Mouse (Mus musculus) midbrain, embryonic 10.5 days (tissue): ENCODE results near the gene Gm20767. TPM values are rescaled to one million over a fixed set of nuclear protein-coding genes. Genes with fewer than 3 reads are reported as not detected.
"Not testable (repeated sequence)": the region's sequence is repeated elsewhere in the genome, so short reads cannot be mapped to it uniquely, and the experiment has no call there.

Experiments
- DNase-seq: peaks from one replicate; pipeline ENCODE4 v3.0.0-alpha.2; 2017; ENCODE audit warnings: low spot score
- H3K27ac ChIP-seq: fragments of 300-500 bp; sonication (generic); replicated peaks from 2 replicates; pipeline ENCODE4 v1.5.1; 2016; ENCODE audit warnings: mild to moderate bottlenecking
- H3K27me3 ChIP-seq: fragments of 300-500 bp; sonication (generic); 2 replicates; pipeline ENCODE4 v1.6.1; 2016; ENCODE audit warnings: low read depth, mild to moderate bottlenecking; ENCODE audit not compliant: poor library complexity, severe bottlenecking
- H3K36me3 ChIP-seq: fragments of 300-500 bp; sonication (generic); 2 replicates; pipeline ENCODE4 v1.6.1; 2016; ENCODE audit warnings: mild to moderate bottlenecking, moderate library complexity
- H3K4me1 ChIP-seq: fragments of 300-500 bp; sonication (generic); 2 replicates; pipeline ENCODE4 v1.6.1; 2016
- H3K4me3 ChIP-seq: fragments of 300-500 bp; sonication (generic); 2 replicates; pipeline ENCODE4 v1.5.1; 2016; ENCODE audit warnings: mild to moderate bottlenecking, moderate library complexity
- H3K9me3 ChIP-seq: fragments of 300-500 bp; sonication (generic); replicated peaks from 2 replicates; pipeline ENCODE4 v1.6.1; 2016; ENCODE audit warnings: mild to moderate bottlenecking
- WGBS: fragments of 180-500 bp; shearing (Covaris S2); methylation state at CpG from one replicate; pipeline ENCODE4 v1.1.7; 2016; 5-methylcytosine and 5-hydroxymethylcytosine counted together
- polyA plus RNA-seq: library from polyadenylated mRNA; unstranded; fragments of >200 nt; fragmentation: Nextera tagmentation; extraction: Ambion mirVana; gene quantifications from 2 replicates; pipeline ENCODE4 v1.2.1, GENCODE M21; 2016

Gene Gm20767
- polyA plus RNA-seq, result not detected in 2 replicates

- WGBS, result 85% methylated on average over 1 of the region's 5 CpGs
- H3K4me1 ChIP-seq, H3K27ac ChIP-seq, H3K27me3 ChIP-seq, H3K36me3 ChIP-seq, H3K4me3 ChIP-seq, DNase-seq, H3K9me3 ChIP-seq: not testable (repeated sequence)
Measured at GRCm38 (mm10) chr13:120139946-120140345, at the start of gene Gm20767. Gene Gm20767 (plus strand): TSS chr13:120140246.

- not testable (repeated sequence) for H3K4me3 ChIP-seq, H3K27ac ChIP-seq, H3K36me3 ChIP-seq, DNase-seq, H3K27me3 ChIP-seq, H3K4me1 ChIP-seq, H3K9me3 ChIP-seq
- no CpG with 5 or more reads among the region's 13 CpGs for WGBS
Measured at GRCm38 (mm10) chr13:120092950-120093349, 47.1 kb upstream of the Gm20767 start.

DNA sequence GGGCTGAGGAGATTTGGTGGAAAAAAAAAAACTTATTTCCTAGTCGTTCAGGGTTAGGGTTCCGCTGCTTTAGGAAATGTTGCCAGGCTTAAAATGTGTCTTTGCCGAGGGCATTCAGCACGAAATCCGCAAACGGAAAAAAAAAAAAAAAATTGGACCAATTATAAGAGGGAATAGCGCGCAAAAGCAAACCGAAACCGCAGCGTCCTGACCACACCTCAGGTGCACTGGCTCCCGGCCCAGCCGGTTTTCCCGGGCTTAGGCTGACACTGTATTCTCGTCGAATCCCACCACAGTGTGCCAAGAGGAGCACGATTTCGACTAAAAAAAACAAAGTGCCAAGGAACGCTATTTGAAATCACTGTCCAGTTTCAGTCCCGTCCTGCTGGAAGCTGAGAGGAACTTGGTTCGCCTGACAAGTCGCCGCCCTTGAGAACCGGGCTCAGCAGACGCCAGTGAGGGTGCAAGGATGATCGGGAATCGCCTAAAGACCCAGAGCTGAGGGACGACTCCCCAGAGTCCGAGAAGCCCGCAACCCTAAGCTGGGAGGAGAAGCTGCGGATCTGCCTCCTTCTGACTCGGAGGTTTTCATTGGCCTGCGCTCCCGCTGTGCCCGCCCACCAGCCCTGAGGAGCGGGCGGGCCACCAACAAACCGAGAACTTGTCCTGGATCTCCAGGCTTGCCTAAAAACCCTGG lies 43.7 kb upstream of the Gm20767 start:
- H3K4me1 ChIP-seq, H3K27ac ChIP-seq, H3K9me3 ChIP-seq, H3K36me3 ChIP-seq: not testable (repeated sequence)
- Histone ChIP-seq H3K4me3 (peak overlapping the region; percentile 32; the same call in 1 of the 2 replicates), H3K27me3 (peaks cover 12% of the 10 kb centered on the region)
- DNase-seq, result peak; percentile 28
- WGBS, result 1% methylated on average over 27 of the region's 38 CpGs

GRCm38 (mm10) chr13:120096938-120097256 lies 43.1 kb upstream of the Gm20767 start:
- not testable (repeated sequence) for H3K4me1 ChIP-seq, H3K27ac ChIP-seq, H3K36me3 ChIP-seq, DNase-seq, H3K9me3 ChIP-seq
- Histone ChIP-seq H3K27me3 (peaks cover 17% of the 10 kb centered on the region), H3K4me3 (peak overlapping the region; percentile 21; the same call in 1 of the 2 replicates)
- WGBS, result 0% methylated on average over 7 of the region's 13 CpGs

- H3K27ac ChIP-seq, H3K9me3 ChIP-seq, DNase-seq, H3K36me3 ChIP-seq, H3K4me3 ChIP-seq, H3K4me1 ChIP-seq: not testable (repeated sequence)
- peaks cover 17% of the 10 kb centered on the region for H3K27me3 ChIP-seq
- no CpG with 5 or more reads among the region's 5 CpGs for WGBS
Measured at GRCm38 (mm10) chr13:120099327-120099726, 40.7 kb upstream of the Gm20767 start.

DNA sequence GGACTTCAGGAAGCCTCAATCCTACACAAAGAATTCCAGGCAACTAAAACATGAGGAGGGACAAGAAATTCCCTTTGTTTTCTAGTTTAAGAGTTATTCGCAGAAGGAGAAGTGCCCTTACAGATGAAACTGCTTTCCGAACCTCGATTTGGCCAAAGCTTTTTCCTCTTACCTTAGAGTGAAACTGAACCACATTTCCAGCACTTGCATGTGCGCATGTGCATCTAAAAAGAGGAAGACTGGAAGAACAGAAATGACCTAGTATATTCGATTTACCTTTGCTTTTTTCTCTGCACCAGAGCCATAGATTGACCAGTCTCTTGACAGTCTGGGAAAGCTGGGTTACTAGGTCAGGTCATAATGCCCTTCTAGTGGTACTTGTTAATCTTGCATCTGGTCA lies 33.5 kb upstream of the Gm20767 start:
- no CpG with 5 or more reads among the region's 5 CpGs for WGBS
- H3K4me3 ChIP-seq, H3K4me1 ChIP-seq, H3K27ac ChIP-seq, H3K9me3 ChIP-seq, H3K36me3 ChIP-seq, DNase-seq, H3K27me3 ChIP-seq: not testable (repeated sequence)

DNA sequence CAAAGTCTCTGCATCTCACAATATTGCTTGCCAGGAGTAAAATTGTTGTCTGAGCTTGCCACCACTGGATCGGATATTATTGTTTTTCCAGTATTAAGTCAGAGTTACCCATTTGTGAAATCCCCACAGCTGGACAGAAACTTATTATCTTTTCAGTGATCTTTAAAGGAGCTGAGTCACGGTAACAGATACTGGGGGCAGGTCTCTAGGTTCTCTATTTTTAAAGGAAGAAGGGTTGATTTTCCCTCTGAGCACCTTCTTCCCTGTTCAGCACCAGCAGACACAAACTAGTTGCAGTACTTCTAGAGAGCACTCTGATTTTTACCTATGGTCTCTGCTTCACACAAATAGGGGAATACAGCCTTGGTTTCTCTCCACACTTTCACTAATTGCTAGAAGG lies 33.0 kb upstream of the Gm20767 start:
- not testable (repeated sequence) for H3K4me3 ChIP-seq, H3K36me3 ChIP-seq, H3K9me3 ChIP-seq, H3K27ac ChIP-seq, H3K27me3 ChIP-seq, DNase-seq, H3K4me1 ChIP-seq
- WGBS, result 79% methylated on average over 2 of the region's 2 CpGs

- not testable (repeated sequence) for H3K27ac ChIP-seq, H3K9me3 ChIP-seq, H3K36me3 ChIP-seq, H3K27me3 ChIP-seq, H3K4me1 ChIP-seq, DNase-seq, H3K4me3 ChIP-seq
- 88% methylated on average over 2 of the region's 3 CpGs for WGBS
Measured at GRCm38 (mm10) chr13:120142348-120142747, 2.3 kb downstream of the Gm20767 start.

GRCm38 (mm10) chr13:120149660-120150407 lies 9.8 kb downstream of the Gm20767 start:
- not testable (repeated sequence) for H3K9me3 ChIP-seq, H3K4me3 ChIP-seq, H3K27ac ChIP-seq, H3K36me3 ChIP-seq, H3K4me1 ChIP-seq, DNase-seq, H3K27me3 ChIP-seq
- 79% methylated on average over 3 of the region's 4 CpGs for WGBS

- WGBS, result 78% methylated on average over 3 of the region's 3 CpGs
- not testable (repeated sequence) for H3K4me3 ChIP-seq, H3K9me3 ChIP-seq, H3K27ac ChIP-seq, H3K27me3 ChIP-seq, DNase-seq, H3K4me1 ChIP-seq, H3K36me3 ChIP-seq
Measured at GRCm38 (mm10) chr13:120150589-120150988, 10.5 kb downstream of the Gm20767 start.

- H3K4me3 ChIP-seq, H3K27me3 ChIP-seq, H3K9me3 ChIP-seq, DNase-seq, H3K27ac ChIP-seq, H3K36me3 ChIP-seq, H3K4me1 ChIP-seq: not testable (repeated sequence)
- 58% methylated on average over 5 of the region's 5 CpGs for WGBS
Measured at GRCm38 (mm10) chr13:120168301-120168700, 28.3 kb downstream of the Gm20767 start.

DNA sequence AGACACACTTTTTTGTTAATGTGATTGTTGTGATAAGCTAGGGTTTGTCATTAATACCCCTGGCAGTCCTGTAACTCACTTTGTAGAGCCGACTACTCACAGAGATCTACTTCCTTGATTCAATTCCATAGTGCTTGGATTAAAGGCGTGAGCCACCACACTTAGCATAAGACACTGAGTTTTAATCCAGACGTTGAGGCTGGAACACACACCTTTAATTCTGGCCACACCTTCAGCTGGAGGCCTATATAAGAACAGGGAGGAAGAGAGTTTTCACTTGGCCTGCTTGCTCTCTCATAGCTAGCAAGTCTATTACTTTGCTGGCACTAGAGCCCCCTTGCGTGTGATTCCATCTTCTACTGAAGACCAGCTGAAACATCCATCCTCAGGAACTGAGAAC lies 32.1 kb downstream of the Gm20767 start, which contains the start of gene Gm21818:
Gene Gm21818, plus strand, starts transcription at position 301 of the 400 bp plus-strand sequence.
- not testable (repeated sequence) for H3K9me3 ChIP-seq, H3K4me1 ChIP-seq, H3K27me3 ChIP-seq, H3K4me3 ChIP-seq, H3K27ac ChIP-seq, H3K36me3 ChIP-seq, DNase-seq
- WGBS, result 77% methylated on average over 4 of the region's 4 CpGs

GRCm38 (mm10) chr13:120196189-120196821 lies 56.3 kb downstream of the Gm20767 start:
- 91% methylated on average over 7 of the region's 8 CpGs for WGBS
- H3K9me3 ChIP-seq, H3K27me3 ChIP-seq: not testable (repeated sequence)

More at GRCm38 (mm10) chr13:120196189-120196821, 56.3 kb downstream of the Gm20767 start:
- not testable (repeated sequence) for H3K4me3 ChIP-seq, H3K27ac ChIP-seq, H3K4me1 ChIP-seq, H3K36me3 ChIP-seq, DNase-seq
